Mouse (Mus musculus) lung, postnatal 0 days (tissue): ENCODE measurements around the gene Prdx1.

Source experiments
- CTCF ChIP-seq: IDR thresholded peaks from 2 replicates; pipeline ENCODE4 v1.5.1; 2016; ENCODE audit warnings: antibody characterized with exemption, mild to moderate bottlenecking
- EP300 ChIP-seq: IDR thresholded peaks from 2 replicates; pipeline ENCODE4 v1.6.1; 2016; ENCODE audit warnings: antibody characterized with exemption, mild to moderate bottlenecking, control low read depth

- no peak for TF ChIP-seq CTCF
- no peak for TF ChIP-seq EP300
These were observed 23.5 kb downstream of the Prdx1 start for GRCm38 (mm10) chr4:116708791-116709390.
